Mouse (Mus musculus) WW6 (cell line): ENCODE measurements around the gene Ppp1r14c.
"Not testable (repeated sequence)": the region's sequence is repeated elsewhere in the genome, so short reads cannot be mapped to it uniquely, and the experiment has no call there.

Source experiments
- DNase-seq: peaks from one replicate; pipeline ENCODE4 v3.0.0-alpha.2; 2013; ENCODE audit warnings: low read depth, low spot score

Gene Ppp1r14c

GRCm38 (mm10) chr10:3402284-3402683, 36.4 kb downstream of the Ppp1r14c start:
- no peak for DNase-seq

- DNase-seq, result no peak
Observed at GRCm38 (mm10) chr10:3403416-3404137, 37.7 kb downstream of the Ppp1r14c start.

- DNase-seq, result no peak
Observed at GRCm38 (mm10) chr10:3404362-3404761, 38.5 kb downstream of the Ppp1r14c start.

GRCm38 (mm10) chr10:3406280-3406679, 40.4 kb downstream of the Ppp1r14c start:
- DNase-seq, result no peak

GRCm38 (mm10) chr10:3408036-3408661, 42.3 kb downstream of the Ppp1r14c start:
- DNase-seq, result no peak

GRCm38 (mm10) chr10:3408699-3409098, 42.8 kb downstream of the Ppp1r14c start:
- no peak for DNase-seq

GRCm38 (mm10) chr10:3411222-3411621, 45.4 kb downstream of the Ppp1r14c start:
- no peak for DNase-seq

GRCm38 (mm10) chr10:3411639-3412038, 45.8 kb downstream of the Ppp1r14c start:
- no peak for DNase-seq

- no peak for DNase-seq
Observed at GRCm38 (mm10) chr10:3414813-3415212, 49.0 kb downstream of the Ppp1r14c start.

- no peak for DNase-seq
Observed at GRCm38 (mm10) chr10:3416565-3416964, 50.7 kb downstream of the Ppp1r14c start.

- no peak for DNase-seq
Observed at GRCm38 (mm10) chr10:3417408-3417807, 51.6 kb downstream of the Ppp1r14c start.

GRCm38 (mm10) chr10:3424016-3424415, 58.2 kb downstream of the Ppp1r14c start:
- no peak for DNase-seq

GRCm38 (mm10) chr10:3427689-3428399, 62.0 kb downstream of the Ppp1r14c start:
- no peak for DNase-seq

GRCm38 (mm10) chr10:3434848-3435474, 69.1 kb downstream of the Ppp1r14c start:
- no peak for DNase-seq

GRCm38 (mm10) chr10:3440722-3441471, 75.0 kb downstream of the Ppp1r14c start:
- DNase-seq, result no peak

- not testable (repeated sequence) for DNase-seq
Observed at GRCm38 (mm10) chr10:3446748-3447147, 80.9 kb downstream of the Ppp1r14c start.

- no peak for DNase-seq
Observed at GRCm38 (mm10) chr10:3448699-3449098, 82.8 kb downstream of the Ppp1r14c start.

- no peak for DNase-seq
Observed at GRCm38 (mm10) chr10:3451930-3452329, 86.1 kb downstream of the Ppp1r14c start.

- no peak for DNase-seq
Observed at GRCm38 (mm10) chr10:3452822-3453475, 87.1 kb downstream of the Ppp1r14c start.

GRCm38 (mm10) chr10:3458686-3459085, 92.8 kb downstream of the Ppp1r14c start:
- no peak for DNase-seq

GRCm38 (mm10) chr10:3460841-3461240, 95.0 kb downstream of the Ppp1r14c start:
- DNase-seq, result no peak
